Mouse (Mus musculus) forebrain, embryonic 10.5 days (tissue): Measurements from ENCODE around the gene N6amt1. TPM values are rescaled to one million over a fixed set of nuclear protein-coding genes. Genes with fewer than 3 reads are reported as not detected.

Experiments used
- polyA plus RNA-seq: library from polyadenylated mRNA; unstranded; fragments of >200 nt; fragmentation: Nextera tagmentation; extraction: Ambion mirVana; gene quantifications from 2 replicates; pipeline ENCODE4 v1.2.1, GENCODE M21; 2016

The N6amt1 gene
- polyA plus RNA-seq, 1 experiment from 2014 or later = 19.0 TPM

Other genes with a start within 250 kb of the N6amt1 start
- 30.3 and 31.5 TPM in 2 replicates for gene Ltn1, start 78.4 kb downstream of the N6amt1 start, polyA plus RNA-seq
- gene Rwdd2b, start 86.4 kb downstream of the N6amt1 start, polyA plus RNA-seq = 10.5 and 11.2 TPM in 2 replicates
- gene Usp16, start 100.5 kb downstream of the N6amt1 start, polyA plus RNA-seq = 36.1 and 45.2 TPM in 2 replicates
- 692 and 710 TPM in 2 replicates for gene Cct8, start 141.7 kb downstream of the N6amt1 start, polyA plus RNA-seq
- not detected in 2 replicates for gene Map3k7cl, start 199.1 kb downstream of the N6amt1 start, polyA plus RNA-seq